18 mouse cellular contexts compared by ENCODE assay signal in the genomic region with DNA sequence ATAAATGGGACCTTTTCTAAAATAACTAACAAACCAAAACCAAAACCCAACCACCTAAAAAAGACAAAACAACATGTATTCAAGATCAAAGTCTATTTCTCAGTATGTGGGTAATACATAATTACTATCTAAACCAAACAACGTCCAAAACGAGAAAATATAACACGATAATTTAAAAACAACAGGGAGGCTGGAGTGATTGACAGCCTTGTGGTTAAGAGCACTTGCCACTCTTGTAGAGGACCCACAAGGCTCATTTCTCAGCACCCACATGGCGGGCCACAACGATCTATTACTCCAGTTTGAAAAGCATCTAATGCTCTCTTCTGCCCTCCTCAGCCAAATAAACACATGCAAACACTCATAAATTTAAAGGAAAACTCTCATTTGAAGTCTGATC. TPM values are rescaled to one million over a fixed set of nuclear protein-coding genes. Genes with fewer than 3 reads are reported as not detected.
DNase-seq lines count a peak whose midpoint lies in the region; ATAC-seq lines count a peak whose summit lies in the region.
"Had no signal": no experiment of that assay in that cellular context is flagged by ENCODE, and none has a peak within 500 bp of the region (broad histone marks: within the 10 kb centered on the region; RNA-seq: fewer than 3 reads in every experiment).

No protein-coding gene starts in this region.

- H3K27ac ChIP-seq in midbrain, embryonic 11.5 days (ENCODE audit: low read depth, low read length): no peak overlapping the region
- no peak overlapping the region for H3K27ac ChIP-seq in midbrain, embryonic 13.5 days
- H3K27ac ChIP-seq: embryonic facial prominence, embryonic 12.5 days; forebrain, embryonic 15.5 days; heart, embryonic 13.5 days; hindbrain, embryonic 15.5 days had no signal

- no peak overlapping the region for H3K4me3 ChIP-seq in midbrain, embryonic 11.5 days (ENCODE audit: low read depth, low read length)
- no peak overlapping the region for H3K4me3 ChIP-seq in midbrain, embryonic 13.5 days (replicated peaks)
- H3K4me3 ChIP-seq: embryonic facial prominence, embryonic 12.5 days; forebrain, embryonic 15.5 days; heart, embryonic 13.5 days; hindbrain, embryonic 15.5 days had no signal

- no peak for ATAC-seq in midbrain, embryonic 11.5 days (ENCODE audit: low FRiP score)
- ATAC-seq in midbrain, embryonic 13.5 days: no peak
- ATAC-seq in megakaryocyte progenitor cell, adult 5-6 weeks (replicated peaks; ENCODE audit: poor library complexity): peak; percentile 46; the same call in 1 of the 2 replicates
- ATAC-seq: forebrain, embryonic 15.5 days; Patski had no signal

- no peaks in the 10 kb centered on the region for H3K27me3 ChIP-seq in midbrain, embryonic 11.5 days (ENCODE audit: control insufficient read depth, insufficient read depth, low read length)
- no peaks in the 10 kb centered on the region for H3K27me3 ChIP-seq in midbrain, embryonic 13.5 days
- H3K27me3 ChIP-seq: CH12.LX; embryonic facial prominence, embryonic 12.5 days; forebrain, embryonic 15.5 days; heart, embryonic 13.5 days; hindbrain, embryonic 15.5 days; Patski had no signal

- H3K4me2 ChIP-seq in midbrain, embryonic 11.5 days: no peak overlapping the region
- H3K4me2 ChIP-seq in midbrain, embryonic 13.5 days (replicated peaks): no peak overlapping the region
- H3K4me2 ChIP-seq: embryonic facial prominence, embryonic 12.5 days; forebrain, embryonic 15.5 days; heart, embryonic 13.5 days; hindbrain, embryonic 15.5 days had no signal

- no peaks in the 10 kb centered on the region for H3K9me3 ChIP-seq in midbrain, embryonic 11.5 days (ENCODE audit: control insufficient read depth, low read length)
- H3K9me3 ChIP-seq in midbrain, embryonic 13.5 days: no peaks in the 10 kb centered on the region
- H3K9me3 ChIP-seq: embryonic facial prominence, embryonic 12.5 days; forebrain, embryonic 15.5 days; heart, embryonic 13.5 days; hindbrain, embryonic 15.5 days had no signal

- WGBS in midbrain, embryonic 11.5 days: 92% methylated on average over 5 of the region's 5 CpGs
- WGBS in midbrain, embryonic 13.5 days: 91% methylated on average over 5 of the region's 5 CpGs

- H3K36me3 ChIP-seq in midbrain, embryonic 11.5 days (ENCODE audit: control insufficient read depth, insufficient read depth, low read length): peaks cover 11% of the 10 kb centered on the region; the same call in 1 of the 2 replicates
- H3K36me3 ChIP-seq in midbrain, embryonic 13.5 days: peaks cover 30% of the 10 kb centered on the region

- DNase-seq in midbrain, embryonic 11.5 days (ENCODE audit: low spot score, missing footprints): peak; percentile 64
- peak; percentile 26 for DNase-seq in T-cell, adult 2 months (ENCODE audit: low spot score)
- DNase-seq in thymus, postnatal 25 days: no peak
- no peak for DNase-seq in kidney, postnatal 14 days
- DNase-seq: adrenal gland, postnatal 10 days; cerebellum, adult 11 months; cerebellum, adult 8-10 months; cerebellum, postnatal 14 days; gastrocnemius, postnatal 10 days; heart, postnatal 36 days had no signal

- H3K4me1 ChIP-seq in midbrain, embryonic 11.5 days (ENCODE audit: control insufficient read depth, insufficient read depth, low read length): no peaks in the 10 kb centered on the region
- peaks cover 15% of the 10 kb centered on the region for H3K4me1 ChIP-seq in midbrain, embryonic 13.5 days (replicated peaks)

- H3K9ac ChIP-seq in midbrain, embryonic 11.5 days (ENCODE audit: low read length): no peak overlapping the region
- H3K9ac ChIP-seq in midbrain, embryonic 13.5 days (replicated peaks): no peak overlapping the region
- H3K9ac ChIP-seq: embryonic facial prominence, embryonic 12.5 days; forebrain, embryonic 15.5 days; heart, embryonic 13.5 days; hindbrain, embryonic 15.5 days had no signal

RNA-seq across cellular contexts. Expression of gene Khdrbs1, which starts 10.7 kb away (rescaled TPM):
- 189 and 190 TPM in 2 replicates for polyA plus RNA-seq in midbrain, embryonic 11.5 days (2014; fragmentation: Nextera tagmentation; extraction: Ambion mirVana)
- polyA plus RNA-seq in midbrain, embryonic 13.5 days (2015; fragmentation: Nextera tagmentation; extraction: Ambion mirVana): 180 and 182 TPM in 2 replicates
- total RNA-seq in megakaryocyte progenitor cell, adult 5-6 weeks (2015): 104 and 118 TPM in 2 replicates
- total RNA-seq in megakaryocyte progenitor cell, adult 5-6 weeks (2017): 87.7 and 97.3 TPM in 2 replicates

RNA-seq across cellular contexts. Expression of gene Tmem39b, which starts 34.8 kb away (rescaled TPM):
- 35.6 and 36.3 TPM in 2 replicates for polyA plus RNA-seq in midbrain, embryonic 11.5 days (2014; fragmentation: Nextera tagmentation; extraction: Ambion mirVana)
- 20.3 and 24.0 TPM in 2 replicates for polyA plus RNA-seq in midbrain, embryonic 13.5 days (2015; fragmentation: Nextera tagmentation; extraction: Ambion mirVana)
- 23.5 and 26.4 TPM in 2 replicates for total RNA-seq in megakaryocyte progenitor cell, adult 5-6 weeks (2015)
- total RNA-seq in megakaryocyte progenitor cell, adult 5-6 weeks (2017): 3.0 and 7.3 TPM in 2 replicates

RNA-seq across cellular contexts. Expression of gene Kpna6, which starts 58.9 kb away (rescaled TPM):
- 13.6 and 14.9 TPM in 2 replicates for polyA plus RNA-seq in midbrain, embryonic 11.5 days (2014; fragmentation: Nextera tagmentation; extraction: Ambion mirVana)
- polyA plus RNA-seq in midbrain, embryonic 13.5 days (2015; fragmentation: Nextera tagmentation; extraction: Ambion mirVana): 13.7 and 16.9 TPM in 2 replicates
- total RNA-seq in megakaryocyte progenitor cell, adult 5-6 weeks (2015): 23.4 and 30.0 TPM in 2 replicates
- 20.4 and 20.9 TPM in 2 replicates for total RNA-seq in megakaryocyte progenitor cell, adult 5-6 weeks (2017)

Comparison
In these comparisons a context has a peak if more than half of its experiments do, and no peak if none do; other contexts are left out.
1. DNase-seq: peak in midbrain, embryonic 11.5 days (single experiment) and T-cell, adult 2 months (single experiment); none in thymus, postnatal 25 days (single experiment) and kidney, postnatal 14 days (single experiment).